Mouse (Mus musculus) ZHBTc4 (cell line): Measurements from ENCODE around the gene Lrrc63.

ENCODE experiments used
- DNase-seq: peaks from one replicate; pipeline ENCODE4 v3.0.0-alpha.2; 2011; ENCODE audit warnings: low read depth, low spot score

Lrrc63 gene

GRCm38 (mm10) chr14:75138503-75138902 lies 7.8 kb upstream of the Lrrc63 start:
- no peak for DNase-seq

DNA sequence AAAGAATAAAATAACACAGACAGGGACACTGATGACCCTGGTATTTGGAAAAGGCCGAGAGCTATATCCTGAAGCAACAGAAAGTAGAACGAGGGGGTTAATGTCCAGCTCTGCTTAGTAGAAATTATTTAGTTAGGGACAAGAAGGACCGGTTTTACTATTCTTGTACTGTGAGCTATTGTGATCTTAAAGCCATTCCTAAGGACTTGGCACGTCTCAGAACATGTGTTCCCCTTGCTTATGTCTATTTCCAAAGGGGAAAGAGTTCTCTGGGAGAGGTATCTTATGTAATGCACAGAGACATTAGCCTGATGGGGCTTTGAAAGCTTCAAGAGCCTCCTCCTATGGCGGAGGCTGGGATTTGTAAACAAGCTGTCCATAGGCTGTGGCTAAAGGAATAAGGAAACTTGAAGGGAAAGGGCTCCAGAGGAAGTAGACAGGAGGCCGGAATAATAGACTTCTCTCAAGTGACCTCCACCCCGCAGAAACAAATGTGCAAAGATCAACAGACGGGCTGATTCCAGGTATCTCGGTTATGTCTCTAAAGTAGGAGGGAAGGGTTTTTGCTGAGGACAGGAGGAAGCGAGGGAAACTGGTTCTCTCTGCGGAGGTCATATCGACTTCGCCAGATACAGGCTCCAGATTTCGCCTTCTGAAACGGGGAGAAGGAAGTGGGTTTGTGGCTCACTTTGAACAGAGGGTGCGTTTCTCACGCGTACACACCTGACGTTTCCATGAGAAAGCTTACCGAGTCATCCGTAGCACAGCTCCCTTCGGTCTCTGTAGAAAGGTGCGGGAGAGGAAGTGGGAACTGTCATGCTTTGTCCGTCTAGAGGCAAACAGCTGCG lies 5.7 kb upstream of the Lrrc63 start:
- no peak for DNase-seq

- no peak for DNase-seq
Observed at GRCm38 (mm10) chr14:75131324-75131935, 749 bp upstream of the Lrrc63 start.

DNA sequence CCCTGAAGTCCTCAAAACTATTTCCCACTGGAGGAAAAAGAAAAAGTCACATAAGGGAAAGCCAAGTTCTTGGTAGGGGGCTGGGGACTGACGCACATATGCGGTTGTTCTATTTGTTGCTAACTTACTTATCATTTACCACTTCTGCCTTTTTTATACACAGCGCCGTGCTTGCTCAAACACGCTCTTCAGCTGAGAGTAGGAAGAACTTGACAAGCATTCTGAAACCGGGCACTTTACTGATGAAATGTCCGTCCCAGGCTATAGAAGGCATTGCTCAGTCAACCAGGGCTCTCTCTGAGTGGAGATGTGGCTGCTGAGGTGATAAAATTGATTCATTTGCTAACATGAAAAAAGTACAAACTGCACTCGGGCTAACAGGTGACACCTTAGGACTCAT lies 9.0 kb downstream of the Lrrc63 start:
- no peak for DNase-seq

DNA sequence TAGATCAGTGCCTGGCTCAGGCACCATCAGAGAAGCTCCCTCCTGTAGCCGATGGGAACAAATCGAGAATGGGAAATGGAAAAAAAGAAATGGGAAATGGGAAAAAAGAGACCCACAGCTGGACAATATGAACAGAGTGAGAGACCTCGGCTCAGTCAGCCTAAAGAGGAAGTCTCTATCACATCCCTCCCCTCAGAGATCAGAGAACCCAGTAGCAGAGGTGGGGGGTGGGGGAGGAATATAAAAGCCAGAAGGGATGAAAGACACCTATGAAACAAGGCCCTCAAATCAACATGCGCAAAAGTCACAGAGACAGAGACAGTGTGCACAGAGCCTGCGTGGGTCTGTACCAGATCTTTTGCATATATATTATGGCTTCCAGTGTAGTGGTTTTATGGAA lies 27.7 kb downstream of the Lrrc63 start:
- DNase-seq, result no peak

DNA sequence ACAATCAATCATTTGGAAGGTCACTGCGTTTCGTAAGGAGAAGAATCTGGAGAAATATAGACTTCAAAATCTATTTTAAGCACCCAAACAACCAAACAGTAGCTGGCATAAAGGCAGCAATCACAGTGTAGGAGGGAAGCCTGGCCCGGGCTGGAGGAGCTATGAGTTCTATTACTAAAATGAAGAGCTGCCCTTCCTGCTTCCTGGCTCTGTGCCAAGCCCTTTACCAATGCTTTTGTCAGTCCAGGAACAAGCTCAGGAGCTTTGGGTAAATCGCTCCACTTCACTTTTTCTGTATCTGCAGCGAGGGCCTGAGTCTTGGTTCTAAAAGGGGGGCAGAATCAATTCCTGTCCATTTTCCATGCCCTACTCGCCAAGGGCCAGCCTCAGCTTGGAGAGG lies 52.7 kb downstream of the Lrrc63 start:
- DNase-seq, result no peak

GRCm38 (mm10) chr14:75075299-75076180 lies 55.1 kb downstream of the Lrrc63 start:
- DNase-seq, result no peak

DNA sequence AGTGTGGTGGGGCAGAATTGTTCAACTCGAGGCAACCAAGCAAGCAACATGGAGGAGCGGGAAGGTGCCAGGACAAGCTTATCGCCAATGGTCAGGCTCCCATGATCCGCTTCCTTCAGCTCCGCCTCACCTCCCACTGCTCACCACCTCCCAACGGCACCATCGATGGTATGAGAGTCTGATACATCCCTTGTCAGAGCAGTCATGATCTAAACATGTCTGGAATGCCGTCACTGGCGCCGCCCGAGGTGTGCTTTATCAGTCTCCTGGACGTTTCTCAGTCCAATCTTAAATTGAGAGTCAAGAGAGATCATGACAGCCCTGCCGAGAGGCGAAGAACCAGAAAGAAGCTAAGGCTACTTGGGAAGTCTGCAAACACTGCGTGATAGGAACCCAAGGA lies 59.6 kb downstream of the Lrrc63 start:
- peak; percentile 9 for DNase-seq

- no peak for DNase-seq
Observed at GRCm38 (mm10) chr14:75069356-75069979, 61.2 kb downstream of the Lrrc63 start.

DNA sequence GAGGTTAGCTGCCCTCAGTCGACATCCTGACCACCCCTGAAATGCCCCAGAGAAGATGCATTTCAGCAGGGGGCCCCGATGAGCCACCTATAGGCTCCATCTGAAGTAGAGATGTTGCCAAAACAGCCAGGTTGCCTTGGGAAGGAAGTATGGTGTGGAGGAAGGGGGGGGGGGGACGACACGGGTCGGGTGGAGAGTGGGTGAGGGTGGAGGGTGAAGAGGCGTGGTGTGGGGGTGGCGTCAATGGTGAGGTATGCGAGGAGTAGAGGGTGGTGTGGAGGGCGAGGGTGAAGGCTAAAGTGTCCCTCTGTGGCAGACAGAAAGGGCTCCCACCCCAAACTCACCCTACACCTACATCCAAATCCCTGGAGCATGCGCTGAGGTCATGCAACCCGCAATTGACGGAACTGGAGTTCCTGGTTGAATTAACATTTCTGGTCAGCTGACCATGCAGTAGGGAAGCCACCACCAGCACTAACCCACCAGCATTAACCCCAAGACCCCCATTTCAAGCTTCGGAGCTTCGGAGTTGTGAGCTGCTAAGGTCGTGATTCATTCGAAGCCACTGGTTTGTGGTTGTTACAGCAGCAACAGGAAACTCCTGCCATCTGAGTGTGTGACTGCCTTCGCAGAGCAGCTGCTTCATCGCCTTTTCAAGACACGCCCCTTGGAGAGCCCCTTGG lies 62.1 kb downstream of the Lrrc63 start:
- no peak for DNase-seq

DNA sequence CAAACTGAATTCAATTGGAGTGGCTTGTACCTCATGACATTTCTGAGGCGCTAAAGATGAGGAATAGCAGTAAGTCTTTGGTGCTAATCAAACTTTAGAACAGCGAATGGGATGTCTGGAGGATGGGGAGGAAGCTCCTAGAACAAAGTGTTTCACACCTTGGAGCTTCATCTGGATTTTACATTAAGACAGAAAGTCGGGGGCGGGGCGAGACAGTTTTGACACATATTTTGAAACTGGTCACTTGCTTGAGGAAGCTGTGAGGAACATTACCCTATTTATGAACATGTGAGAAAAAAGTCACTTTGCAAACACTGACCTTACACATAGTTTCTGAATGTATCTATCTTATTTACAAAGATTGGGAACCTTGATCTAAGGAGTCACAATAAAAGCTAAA lies 65.5 kb downstream of the Lrrc63 start:
- DNase-seq, result no peak

DNA sequence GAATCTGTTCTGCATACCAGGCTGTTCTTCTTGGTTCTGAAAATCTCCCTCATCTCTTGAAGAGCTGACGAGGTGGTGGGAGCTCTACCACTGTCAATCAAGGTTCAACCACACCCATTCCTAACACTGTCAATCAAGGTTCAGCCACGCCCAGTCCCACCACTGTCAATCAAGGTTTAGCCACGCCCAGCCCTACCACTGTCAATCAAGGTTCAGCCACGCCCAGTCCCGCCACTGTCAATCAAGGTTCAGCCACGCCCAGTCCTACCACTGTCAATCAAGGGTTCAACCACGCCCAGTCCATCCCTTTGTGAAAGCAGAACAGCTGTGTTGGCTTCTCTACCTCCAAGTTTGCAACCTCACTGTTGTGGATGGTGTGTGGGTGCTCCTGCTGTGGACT lies 66.2 kb downstream of the Lrrc63 start:
- DNase-seq, result peak; percentile 68

- no peak for DNase-seq
Observed at GRCm38 (mm10) chr14:75063936-75064335, 66.7 kb downstream of the Lrrc63 start.

DNA sequence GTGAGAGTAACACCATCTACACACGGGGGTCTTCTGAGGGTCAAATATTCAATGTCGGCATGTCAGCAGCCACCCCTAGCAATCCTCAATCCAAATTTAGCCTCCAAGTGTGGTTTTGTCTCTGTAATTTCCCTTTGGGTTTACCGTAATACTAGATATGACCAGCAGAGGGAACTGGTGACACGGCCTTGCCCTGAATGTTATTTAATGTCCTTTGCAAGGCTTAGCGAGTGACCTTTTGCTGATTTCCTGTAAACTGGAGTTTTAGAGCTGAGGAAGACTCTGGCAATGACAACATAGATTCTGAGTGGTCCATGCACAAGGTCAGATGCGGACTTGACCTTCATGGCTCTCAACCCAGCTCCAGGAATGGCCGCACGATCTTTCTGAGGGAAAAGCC lies 70.1 kb downstream of the Lrrc63 start:
- peak; percentile 43 for DNase-seq

DNA sequence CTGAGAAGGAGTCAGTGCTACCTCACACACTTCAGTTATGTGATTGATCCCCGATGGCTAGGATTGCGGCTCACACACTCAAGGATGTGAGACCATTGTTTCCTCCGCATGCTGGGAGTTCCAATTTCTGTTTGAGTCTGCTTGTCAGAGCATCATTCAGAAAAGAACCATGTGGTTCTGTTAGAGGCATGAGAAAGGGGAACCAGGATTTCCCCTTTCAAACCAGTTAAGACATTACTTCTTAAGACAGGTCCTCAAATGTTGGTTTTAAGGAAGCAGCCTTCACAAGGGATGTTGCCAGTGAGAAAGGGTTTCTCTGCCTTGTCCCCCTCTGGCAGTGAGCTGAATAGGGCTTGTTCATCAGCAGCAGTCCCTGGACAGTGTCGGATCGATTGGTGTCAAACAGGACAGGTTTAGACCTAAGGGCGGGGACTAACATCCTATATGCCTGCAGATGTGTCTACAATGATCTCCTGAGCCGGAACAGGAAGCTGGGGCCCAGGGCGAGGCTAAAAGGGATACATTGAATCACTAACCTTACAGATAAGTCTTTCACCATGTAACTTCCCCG lies 73.7 kb downstream of the Lrrc63 start:
- DNase-seq, result no peak

DNA sequence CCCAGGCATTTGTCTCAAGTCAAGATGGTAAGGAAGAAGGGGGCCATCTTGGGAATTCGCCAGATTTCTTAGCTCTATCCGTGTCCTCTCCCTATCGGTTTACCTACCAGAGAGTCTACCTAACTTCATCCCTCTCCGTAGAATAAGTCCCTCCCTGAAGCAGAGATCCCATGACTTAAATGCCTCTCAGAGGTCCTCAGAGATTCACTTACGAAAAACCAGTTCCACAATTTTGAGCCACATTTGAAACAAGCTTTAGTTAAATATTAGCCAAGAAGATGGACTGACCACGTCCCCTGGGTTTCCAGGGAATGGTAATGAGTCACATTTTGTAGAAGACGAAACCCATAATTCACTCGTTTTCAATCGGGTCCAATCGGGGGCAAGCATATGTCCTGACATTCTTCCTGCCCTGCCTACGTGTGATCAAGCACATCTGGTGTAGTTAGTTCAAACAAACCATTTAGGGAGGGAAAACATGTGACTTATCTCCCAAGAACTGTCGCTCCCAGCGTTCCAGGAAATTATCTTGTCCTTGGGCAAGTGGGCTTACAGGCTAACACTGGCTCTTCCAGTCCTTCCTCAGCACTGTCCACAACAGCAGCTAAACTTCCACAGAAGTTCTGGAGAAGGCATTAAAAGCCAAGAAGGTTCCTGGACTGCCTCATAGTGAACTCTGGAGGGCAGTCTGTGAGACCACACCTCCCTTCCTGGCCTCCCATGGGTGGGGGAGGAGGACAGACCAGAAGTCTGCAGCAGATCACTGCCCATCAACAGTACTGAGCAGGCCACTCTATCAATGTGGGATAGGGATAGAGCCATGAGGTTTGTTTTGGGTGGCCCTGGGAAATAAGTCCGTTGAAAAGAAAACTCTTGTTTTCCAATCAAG lies 76.0 kb downstream of the Lrrc63 start:
- DNase-seq, result no peak

DNA sequence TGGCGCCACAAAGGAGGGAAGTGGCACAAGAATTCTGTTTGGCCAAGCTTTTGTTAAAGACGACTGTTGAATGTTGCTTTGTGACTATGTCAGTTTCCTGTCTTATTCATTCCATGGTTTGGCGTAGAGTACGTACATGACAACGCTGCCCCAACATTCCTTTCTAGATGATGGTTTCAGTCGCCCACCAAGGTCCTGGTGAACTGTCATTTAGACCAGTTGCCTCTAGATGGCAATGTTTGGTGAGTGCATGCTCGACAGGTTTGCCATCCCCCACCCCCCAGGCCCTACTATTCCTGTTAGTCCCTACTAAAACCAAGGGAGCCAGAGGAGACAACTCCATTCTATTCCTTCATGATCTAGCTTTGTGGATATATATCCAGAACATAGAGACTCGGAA lies 78.2 kb downstream of the Lrrc63 start:
- peak; percentile 28 for DNase-seq

DNA sequence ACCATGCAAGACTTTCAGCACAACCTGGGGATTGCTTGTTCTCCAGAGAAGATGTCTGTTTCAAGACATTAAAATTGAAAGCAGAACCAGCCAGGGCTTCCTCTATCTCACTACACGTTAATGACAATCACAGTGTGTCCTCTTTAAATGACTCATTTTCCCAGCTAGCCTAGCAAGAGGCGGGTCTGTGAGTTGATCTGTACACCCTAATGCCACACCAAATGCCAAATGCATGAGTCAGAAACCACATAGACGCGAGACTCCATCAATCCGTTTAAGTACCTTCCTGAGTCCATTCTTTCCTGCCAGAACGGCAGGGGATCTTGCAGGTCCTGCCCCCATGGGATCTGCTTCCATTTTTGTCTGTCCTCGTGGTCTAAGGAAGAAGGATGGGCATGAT lies 85.5 kb downstream of the Lrrc63 start:
- DNase-seq, result no peak

DNA sequence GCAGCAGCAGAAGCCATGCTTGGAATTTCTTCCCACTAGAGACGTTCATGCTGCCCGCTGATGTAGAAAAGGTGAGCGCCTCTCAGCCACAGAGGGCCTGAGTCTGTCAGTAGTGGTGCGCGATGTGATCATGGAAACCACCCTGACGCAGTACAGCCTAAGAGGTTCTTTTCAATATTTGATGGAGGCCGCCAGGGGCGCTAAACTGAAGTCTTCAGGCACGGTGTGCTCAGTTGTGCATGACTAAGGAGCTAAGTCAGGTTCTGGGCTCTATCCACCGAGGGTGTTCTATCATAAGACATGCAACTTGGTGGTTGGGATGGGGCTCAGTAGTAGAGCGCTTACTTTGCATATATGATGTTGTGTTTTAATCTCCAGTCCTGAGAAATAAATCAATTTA lies 95.2 kb downstream of the Lrrc63 start:
- peak; percentile 67 for DNase-seq
